Mouse (Mus musculus) embryo, embryonic 11.5 days (tissue): ENCODE data around the gene Tmem132a.

Experiments
- DNase-seq: peaks from one replicate; pipeline ENCODE4 v3.0.0-alpha.2; 2012; ENCODE audit warnings: low read depth, low spot score

Gene Tmem132a

GRCm38 (mm10) chr19:10832030-10832429, 37.7 kb downstream of the Tmem132a start:
- DNase-seq = no peak

- DNase-seq = peak; percentile 30
These were observed 38.3 kb downstream of the Tmem132a start for GRCm38 (mm10) chr19:10831424-10831823.

DNA sequence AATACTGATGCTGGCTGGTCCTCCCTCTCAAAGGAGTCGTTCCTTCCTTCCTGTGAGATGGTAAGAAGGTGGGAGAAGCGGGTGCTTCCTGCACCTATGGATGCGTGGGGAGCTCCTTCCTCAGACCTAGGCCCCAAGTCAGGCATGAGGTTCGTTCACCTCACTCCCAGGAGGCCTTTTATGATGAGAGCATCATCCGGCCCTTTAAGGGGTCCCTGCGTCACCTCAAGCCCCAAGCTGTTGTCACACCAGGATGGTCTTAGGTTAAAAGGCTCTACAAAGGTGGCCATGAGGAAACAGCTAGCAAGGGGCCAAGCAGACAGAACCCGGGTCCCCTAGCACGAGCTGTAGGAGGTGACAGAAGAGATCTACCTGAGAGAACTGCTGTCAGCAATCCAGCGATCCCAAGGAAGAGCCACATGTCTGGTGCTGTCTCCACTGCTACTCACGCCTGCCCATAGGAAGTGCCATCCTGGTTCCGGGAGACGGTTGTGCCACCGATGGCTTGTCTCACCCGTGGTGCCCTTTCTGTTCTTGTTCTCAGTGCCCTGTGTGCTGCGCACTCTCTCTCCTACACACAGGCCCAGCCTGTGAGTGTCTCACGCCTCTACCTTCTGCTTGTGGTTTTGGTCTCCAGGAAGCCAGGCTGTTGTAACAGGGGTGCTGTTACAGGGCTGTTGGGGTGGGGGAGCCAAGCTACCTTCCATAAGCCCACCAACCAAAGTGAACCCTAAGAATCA, 40.1 kb downstream of the Tmem132a start, which contains the start of gene Cd6:
Gene Cd6 (minus strand): TSS at position 623 of the 740 bp plus-strand sequence.
- DNase-seq = no peak

GRCm38 (mm10) chr19:10828321-10828720, 41.4 kb downstream of the Tmem132a start:
- no peak for DNase-seq

DNA sequence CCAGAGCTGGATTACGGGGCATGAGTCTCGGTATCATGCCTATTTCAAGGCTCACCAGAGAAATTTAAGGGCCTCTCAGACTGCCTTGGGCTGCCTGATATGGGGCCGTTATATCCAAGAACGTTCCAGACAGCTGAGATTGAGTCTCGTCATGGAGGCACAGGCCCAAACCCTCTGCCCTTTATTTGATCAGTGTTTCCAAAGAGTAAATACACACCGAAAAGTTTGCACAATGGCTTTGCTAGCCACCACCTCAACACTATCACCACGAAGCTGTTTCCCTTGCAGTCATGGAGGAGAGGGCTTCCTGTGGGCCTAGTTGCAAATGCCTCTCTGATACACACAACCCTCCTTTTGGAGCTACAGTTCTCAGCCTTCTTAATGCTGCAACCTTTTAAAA, 45.7 kb downstream of the Tmem132a start:
- no peak for DNase-seq

DNA sequence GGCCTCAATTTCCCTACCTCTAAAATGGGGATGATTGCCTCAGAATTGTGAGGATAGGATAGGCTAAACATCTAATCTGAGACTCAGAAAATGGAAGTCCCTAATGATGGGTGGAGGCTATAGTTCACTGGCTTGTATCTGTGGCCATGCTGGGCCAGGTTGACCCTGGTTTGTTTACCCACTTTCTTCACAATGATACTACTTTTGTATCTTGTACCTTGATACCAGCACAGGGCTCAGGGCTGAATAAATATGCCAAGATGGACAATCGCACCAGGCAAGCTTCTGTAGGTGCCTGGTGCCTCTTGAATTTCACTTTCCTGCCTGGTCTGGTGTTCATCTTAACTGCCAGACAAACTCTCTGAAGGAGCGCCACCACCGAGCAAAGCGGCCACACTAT, 47.2 kb downstream of the Tmem132a start:
- DNase-seq = no peak

DNA sequence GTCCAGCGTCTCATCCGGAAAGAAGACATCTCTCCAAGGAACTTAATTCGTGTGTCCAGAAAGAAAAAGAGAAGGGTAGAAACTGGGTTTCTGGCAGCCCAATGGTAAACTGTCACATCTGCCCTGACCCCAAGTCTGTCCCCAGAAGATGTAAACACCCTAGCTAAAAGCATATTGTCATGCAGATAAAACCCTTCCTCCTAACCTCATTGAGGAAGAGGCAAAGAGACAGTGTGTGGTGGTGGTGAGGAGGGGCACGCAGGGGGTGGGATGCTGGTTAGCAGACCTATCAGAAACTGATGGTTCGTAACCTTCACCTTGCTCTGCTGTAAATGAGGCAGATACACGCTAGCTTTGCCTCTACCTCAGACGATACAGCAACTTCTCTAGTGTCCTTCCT, 48.4 kb downstream of the Tmem132a start:
- no peak for DNase-seq

- DNase-seq = no peak
These were observed 51.4 kb downstream of the Tmem132a start for GRCm38 (mm10) chr19:10818217-10818946.

DNA sequence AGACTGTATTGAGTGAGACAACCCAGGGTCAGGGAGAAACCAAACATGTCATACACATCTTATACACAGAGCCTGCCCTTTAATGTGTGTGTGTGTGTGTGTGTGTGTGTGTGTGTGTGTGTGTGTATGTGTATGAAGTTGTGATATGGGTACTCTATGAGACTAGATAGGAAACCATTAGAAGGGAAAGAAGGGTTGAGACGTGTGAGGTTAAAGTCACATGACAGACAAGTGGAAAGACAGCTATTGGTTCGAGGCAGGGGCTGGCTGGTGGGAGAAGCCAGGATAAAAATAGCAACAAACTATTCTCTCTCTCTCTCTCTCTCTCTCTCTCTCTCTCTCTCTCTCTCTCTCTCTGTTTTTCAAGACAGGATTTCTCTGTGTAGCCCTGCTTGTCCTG, 53.3 kb downstream of the Tmem132a start:
- no peak for DNase-seq

DNA sequence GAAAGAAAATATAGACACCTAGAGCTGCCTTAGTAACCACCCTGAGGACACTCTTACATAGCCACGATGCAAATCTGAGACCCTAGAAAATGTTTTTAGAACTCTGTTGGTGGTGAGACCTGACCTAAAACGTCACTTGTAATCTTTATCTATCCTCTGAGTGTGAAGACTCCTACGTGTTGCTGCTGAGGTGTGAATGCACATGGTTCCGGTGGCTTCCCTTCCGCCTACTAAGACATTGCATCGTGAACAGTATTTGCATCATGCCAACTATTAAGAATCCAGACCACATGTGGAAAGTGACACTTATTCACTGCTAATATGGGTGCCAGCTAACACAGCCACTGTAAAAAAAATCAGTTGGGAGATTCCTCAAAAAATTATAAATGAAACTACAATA, 53.9 kb downstream of the Tmem132a start:
- no peak for DNase-seq

- no peak for DNase-seq
These were observed 55.8 kb downstream of the Tmem132a start for GRCm38 (mm10) chr19:10813905-10814304.

DNA sequence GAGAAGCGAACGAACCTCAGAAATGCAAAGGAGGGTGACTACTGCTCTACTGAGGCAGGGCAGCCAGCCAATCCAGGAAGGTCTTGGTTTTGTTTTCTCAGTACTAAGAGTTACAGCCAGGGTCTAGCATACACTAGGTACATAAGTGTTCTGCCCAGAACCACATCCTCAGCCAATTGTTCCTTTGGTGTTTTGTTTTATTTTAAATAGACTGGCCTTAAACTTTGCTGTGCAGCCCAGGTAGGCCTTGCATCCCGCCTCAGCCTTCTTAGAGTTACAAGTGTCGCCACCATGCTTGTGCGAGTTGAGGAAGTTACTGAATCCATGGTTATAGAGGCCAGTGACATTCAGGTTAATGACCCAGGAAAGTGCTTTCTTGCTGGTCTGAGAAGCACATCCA, 56.7 kb downstream of the Tmem132a start:
- no peak for DNase-seq

- no peak for DNase-seq
These were observed 58.3 kb downstream of the Tmem132a start for GRCm38 (mm10) chr19:10811471-10811870.

DNA sequence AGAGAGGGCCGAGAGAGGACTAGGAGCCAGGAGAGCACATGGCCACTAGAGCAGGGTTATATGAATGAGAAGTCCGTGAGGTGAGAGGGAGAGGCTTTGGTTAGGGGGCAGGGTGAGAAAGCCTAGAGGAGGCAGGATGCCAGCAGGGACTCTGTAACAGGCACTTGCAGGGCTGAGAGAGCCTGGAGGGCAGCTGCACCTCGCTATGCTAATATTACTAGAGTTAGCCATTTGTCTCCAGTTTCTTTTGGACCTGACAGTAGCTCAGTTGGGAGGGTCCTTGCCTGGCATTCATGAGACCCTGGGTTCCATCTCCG, 59.6 kb downstream of the Tmem132a start:
- no peak for DNase-seq

- peak; percentile 11 for DNase-seq
These were observed 60.1 kb downstream of the Tmem132a start for GRCm38 (mm10) chr19:10809428-10810175.

DNA sequence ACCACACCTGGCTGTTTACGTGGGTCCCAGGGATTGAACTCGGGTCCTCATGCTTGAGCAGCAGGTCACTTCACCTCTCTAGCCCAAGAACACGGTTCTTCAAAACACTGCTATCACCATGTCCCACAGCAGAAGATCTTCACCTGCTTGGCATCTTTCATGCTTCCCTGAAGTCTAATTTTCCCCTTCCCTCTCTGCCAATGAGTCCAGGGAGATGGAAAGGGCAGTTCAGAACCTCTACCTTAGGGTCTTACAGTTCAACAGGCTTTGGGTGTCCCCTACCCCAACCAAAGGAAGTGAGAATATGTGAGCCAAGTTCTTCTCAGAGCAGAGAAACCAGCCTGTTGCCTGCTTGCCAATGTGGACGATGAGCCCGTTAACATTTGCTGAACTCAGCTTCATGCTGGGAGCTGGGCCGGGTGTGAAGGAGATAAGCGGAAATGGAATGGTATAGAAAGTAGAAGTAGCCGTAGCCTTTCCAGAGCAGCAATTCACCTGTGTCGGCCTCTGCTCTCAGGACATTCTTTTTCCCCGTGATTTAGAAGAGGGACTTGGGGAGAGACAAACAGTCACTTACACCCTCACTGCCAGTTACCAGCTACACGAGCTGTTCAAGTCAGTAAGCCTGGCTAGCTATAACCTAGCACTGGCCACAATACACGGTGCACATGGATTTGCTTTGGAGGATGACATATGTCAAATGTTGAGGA, 61.1 kb downstream of the Tmem132a start:
- DNase-seq = no peak
